ENCODE assay signal across 27 mouse cellular contexts in genomic region chr13:6901682-6902081, GRCm38 (mm10).
DNase-seq lines count a peak whose midpoint lies in the region; ATAC-seq and TF ChIP-seq lines count a peak whose summit lies in the region.
"Had no signal": no experiment of that assay in that cellular context is flagged by ENCODE, and none has a peak within 500 bp of the region (broad histone marks: within the 10 kb centered on the region; RNA-seq: fewer than 3 reads in every experiment).

No protein-coding gene starts in this region.

- no peaks in the 10 kb centered on the region for H3K4me1 ChIP-seq in hindbrain, embryonic 16.5 days (ENCODE audit: control insufficient read depth, insufficient read depth, low read depth, low read length)
- no peaks in the 10 kb centered on the region for H3K4me1 ChIP-seq in hindbrain, embryonic 10.5 days (replicated peaks)
- H3K4me1 ChIP-seq in midbrain, postnatal 0 days (ENCODE audit: insufficient read depth, low read length), result no peaks in the 10 kb centered on the region
- H3K4me1 ChIP-seq in midbrain, embryonic 14.5 days (ENCODE audit: control insufficient read depth, insufficient read depth, low read length), result no peaks in the 10 kb centered on the region
- H3K4me1 ChIP-seq: embryonic facial prominence, embryonic 12.5 days; embryonic facial prominence, embryonic 15.5 days; forebrain, embryonic 10.5 days; forebrain, embryonic 12.5 days had no signal

- DNase-seq in adrenal gland, adult 2 months, result peak; percentile 41
- DNase-seq in adrenal gland, postnatal 4 days (ENCODE audit: low spot score in 2 of 2), result no peak
- DNase-seq in hindbrain, embryonic 10.5 days (ENCODE audit: low spot score), result no peak
- DNase-seq in midbrain, postnatal 0 days (ENCODE audit: low spot score), result peak; percentile 20
- DNase-seq in midbrain, embryonic 14.5 days, result no peak
- peak; percentile 12 for DNase-seq in mesoderm, embryonic 11.5 days (ENCODE audit: low read depth, low spot score)
- DNase-seq: adrenal gland, postnatal 10 days; adrenal gland, postnatal 25 days; B cell, adult 2 months; cerebellum, adult 11 months; cerebellum, adult 18-20 months; cerebellum, adult 8-10 months; cerebellum, adult 9-11 months; cerebellum, postnatal 14 days; cerebellum, postnatal 36 days; embryo, embryonic 11 days had no signal

- no peak overlapping the region for H3K4me3 ChIP-seq in hindbrain, embryonic 16.5 days (ENCODE audit: low read length)
- no peak overlapping the region for H3K4me3 ChIP-seq in hindbrain, embryonic 10.5 days
- no peak overlapping the region for H3K4me3 ChIP-seq in midbrain, postnatal 0 days (ENCODE audit: low read depth, low read length)
- H3K4me3 ChIP-seq in midbrain, embryonic 14.5 days (replicated peaks; ENCODE audit: low read depth, low read length), result no peak overlapping the region
- H3K4me3 ChIP-seq: embryonic facial prominence, embryonic 12.5 days; embryonic facial prominence, embryonic 15.5 days; erythroblast, embryonic 14.5 days; forebrain, embryonic 10.5 days; forebrain, embryonic 12.5 days had no signal

- no peak overlapping the region for H3K4me2 ChIP-seq in hindbrain, embryonic 16.5 days (ENCODE audit: low read length)
- no peak overlapping the region for H3K4me2 ChIP-seq in midbrain, postnatal 0 days (ENCODE audit: low read depth, low read length, poor library complexity, severe bottlenecking)
- no peak overlapping the region for H3K4me2 ChIP-seq in midbrain, embryonic 14.5 days (ENCODE audit: low read length)
- H3K4me2 ChIP-seq: embryonic facial prominence, embryonic 12.5 days; embryonic facial prominence, embryonic 15.5 days; forebrain, embryonic 12.5 days had no signal

- H3K27me3 ChIP-seq in hindbrain, embryonic 16.5 days (replicated peaks; ENCODE audit: control insufficient read depth, insufficient read depth, low read length), result no peaks in the 10 kb centered on the region
- no peaks in the 10 kb centered on the region for H3K27me3 ChIP-seq in hindbrain, embryonic 10.5 days (ENCODE audit: insufficient read depth, poor library complexity, severe bottlenecking)
- H3K27me3 ChIP-seq in midbrain, postnatal 0 days (ENCODE audit: insufficient read depth, low read length), result no peaks in the 10 kb centered on the region
- no peaks in the 10 kb centered on the region for H3K27me3 ChIP-seq in midbrain, embryonic 14.5 days (ENCODE audit: control insufficient read depth, insufficient read depth, low read length)
- H3K27me3 ChIP-seq: embryonic facial prominence, embryonic 12.5 days; embryonic facial prominence, embryonic 15.5 days; forebrain, embryonic 12.5 days; Patski had no signal

- no peak for TF ChIP-seq CTCF in midbrain, postnatal 0 days (IDR thresholded peaks at IDR 0.05)

- no peaks in the 10 kb centered on the region for H3K36me3 ChIP-seq in hindbrain, embryonic 16.5 days (ENCODE audit: control insufficient read depth, insufficient read depth, low read length)
- H3K36me3 ChIP-seq in hindbrain, embryonic 10.5 days, result no peaks in the 10 kb centered on the region
- no peaks in the 10 kb centered on the region for H3K36me3 ChIP-seq in midbrain, postnatal 0 days (ENCODE audit: insufficient read depth, low read length)
- H3K36me3 ChIP-seq in midbrain, embryonic 14.5 days (ENCODE audit: control insufficient read depth, insufficient read depth, low read length), result no peaks in the 10 kb centered on the region
- H3K36me3 ChIP-seq: embryonic facial prominence, embryonic 12.5 days; embryonic facial prominence, embryonic 15.5 days; forebrain, embryonic 10.5 days; forebrain, embryonic 12.5 days had no signal

- no peak overlapping the region for H3K9ac ChIP-seq in hindbrain, embryonic 16.5 days (ENCODE audit: low read depth, low read length)
- no peak overlapping the region for H3K9ac ChIP-seq in midbrain, postnatal 0 days (replicated peaks; ENCODE audit: low read length, poor library complexity, severe bottlenecking)
- H3K9ac ChIP-seq in midbrain, embryonic 14.5 days (replicated peaks; ENCODE audit: low read length), result no peak overlapping the region
- H3K9ac ChIP-seq: embryonic facial prominence, embryonic 12.5 days; embryonic facial prominence, embryonic 15.5 days; forebrain, embryonic 12.5 days had no signal

- H3K9me3 ChIP-seq in hindbrain, embryonic 16.5 days (ENCODE audit: control insufficient read depth, low read length), result no peaks in the 10 kb centered on the region
- H3K9me3 ChIP-seq in hindbrain, embryonic 10.5 days, result no peaks in the 10 kb centered on the region
- no peaks in the 10 kb centered on the region for H3K9me3 ChIP-seq in midbrain, postnatal 0 days (ENCODE audit: low read length)
- no peaks in the 10 kb centered on the region for H3K9me3 ChIP-seq in midbrain, embryonic 14.5 days (ENCODE audit: control insufficient read depth, low read length)
- H3K9me3 ChIP-seq: embryonic facial prominence, embryonic 12.5 days; embryonic facial prominence, embryonic 15.5 days; forebrain, embryonic 10.5 days; forebrain, embryonic 12.5 days had no signal

- no peak overlapping the region for H3K27ac ChIP-seq in hindbrain, embryonic 16.5 days (ENCODE audit: low read depth, low read length)
- H3K27ac ChIP-seq in hindbrain, embryonic 10.5 days, result no peak overlapping the region
- no peak overlapping the region for H3K27ac ChIP-seq in midbrain, postnatal 0 days (ENCODE audit: low read depth, low read length)
- H3K27ac ChIP-seq in midbrain, embryonic 14.5 days (replicated peaks; ENCODE audit: low read depth, low read length), result no peak overlapping the region
- H3K27ac ChIP-seq: embryonic facial prominence, embryonic 12.5 days; embryonic facial prominence, embryonic 15.5 days; forebrain, embryonic 10.5 days; forebrain, embryonic 12.5 days had no signal

- 50% methylated on average over 2 of the region's 2 CpGs for WGBS in hindbrain, embryonic 16.5 days
- WGBS in hindbrain, embryonic 10.5 days, result 63% methylated on average over 2 of the region's 2 CpGs
- WGBS in midbrain, postnatal 0 days, result 43% methylated on average over 2 of the region's 2 CpGs
- 55% methylated on average over 2 of the region's 2 CpGs for WGBS in midbrain, embryonic 14.5 days

- peak; percentile 54; the same call in 1 of the 2 replicates for ATAC-seq in hindbrain, embryonic 16.5 days
- ATAC-seq in midbrain, postnatal 0 days (ENCODE audit: low FRiP score), result no peak
- ATAC-seq in midbrain, embryonic 14.5 days (ENCODE audit: low FRiP score, low TSS enrichment), result no peak
- ATAC-seq in CD4-positive, CD25-positive, alpha-beta regulatory T cell, adult 4 months, result no peak
- ATAC-seq: activated CD4-positive, CD25-positive, alpha-beta regulatory T cell, adult 4 months; forebrain, embryonic 14.5 days; forebrain, embryonic 16.5 days; Patski had no signal

Comparison
In these comparisons a context has a peak if more than half of its experiments do, and no peak if none do; other contexts are left out.
1. DNase-seq: peak in adrenal gland, adult 2 months (single experiment), midbrain, postnatal 0 days (single experiment) and mesoderm, embryonic 11.5 days (single experiment); none in adrenal gland, postnatal 4 days (0 of 2), hindbrain, embryonic 10.5 days (single experiment) and midbrain, embryonic 14.5 days (single experiment).